Mouse (Mus musculus) A20 (cell line): ENCODE results near the gene Mfsd2b.
A peak's percentile ranks its signal among the peaks of the same experiment; 100 is the strongest.
"Not testable (repeated sequence)": the region's sequence is repeated elsewhere in the genome, so short reads cannot be mapped to it uniquely, and the experiment has no call there.

Experiments used
- DNase-seq: peaks from one replicate; pipeline ENCODE4 v3.0.0-alpha.2; 2011; ENCODE audit warnings: low read depth, low spot score

Mfsd2b gene

DNA sequence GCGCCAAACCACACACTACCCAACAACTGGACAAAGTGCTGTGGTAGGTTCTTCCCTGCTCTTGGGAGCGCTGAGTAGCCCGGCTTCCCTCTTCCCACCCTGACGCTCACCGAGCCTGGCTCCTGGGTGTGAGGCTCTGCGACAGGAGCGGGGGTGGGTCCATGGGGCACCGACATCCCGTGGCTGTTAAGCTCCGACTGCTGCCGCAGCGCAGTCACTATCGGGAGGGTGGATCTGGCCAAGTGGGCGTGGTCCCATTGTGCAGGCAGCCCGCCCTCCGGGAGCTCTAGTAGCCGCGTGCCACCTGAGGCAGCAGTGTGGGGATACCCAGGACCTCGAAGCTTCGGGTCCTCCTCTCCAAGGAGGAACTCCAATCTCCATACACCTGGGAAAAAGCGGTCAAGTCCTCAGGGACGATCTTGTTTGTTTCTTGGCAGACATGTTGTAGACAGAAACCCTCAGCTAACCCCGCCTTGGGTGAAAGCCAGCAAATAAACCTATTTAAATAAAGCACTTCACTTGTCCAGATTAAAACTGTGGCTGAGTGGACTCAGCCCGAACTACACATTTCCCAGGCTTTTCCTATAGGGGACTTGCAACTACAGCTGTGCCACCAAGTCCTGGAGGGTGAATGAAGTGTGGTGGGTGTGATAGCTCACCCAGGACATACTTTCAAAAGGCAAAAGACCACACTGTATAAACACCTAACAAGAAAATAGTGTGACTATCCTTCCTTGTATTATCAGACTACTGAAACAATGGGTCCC is at the start of gene Mfsd2b:
Gene Mfsd2b (minus strand): TSS at position 199 of the 767 bp plus-strand sequence.
- peak; percentile 75 for DNase-seq

DNA sequence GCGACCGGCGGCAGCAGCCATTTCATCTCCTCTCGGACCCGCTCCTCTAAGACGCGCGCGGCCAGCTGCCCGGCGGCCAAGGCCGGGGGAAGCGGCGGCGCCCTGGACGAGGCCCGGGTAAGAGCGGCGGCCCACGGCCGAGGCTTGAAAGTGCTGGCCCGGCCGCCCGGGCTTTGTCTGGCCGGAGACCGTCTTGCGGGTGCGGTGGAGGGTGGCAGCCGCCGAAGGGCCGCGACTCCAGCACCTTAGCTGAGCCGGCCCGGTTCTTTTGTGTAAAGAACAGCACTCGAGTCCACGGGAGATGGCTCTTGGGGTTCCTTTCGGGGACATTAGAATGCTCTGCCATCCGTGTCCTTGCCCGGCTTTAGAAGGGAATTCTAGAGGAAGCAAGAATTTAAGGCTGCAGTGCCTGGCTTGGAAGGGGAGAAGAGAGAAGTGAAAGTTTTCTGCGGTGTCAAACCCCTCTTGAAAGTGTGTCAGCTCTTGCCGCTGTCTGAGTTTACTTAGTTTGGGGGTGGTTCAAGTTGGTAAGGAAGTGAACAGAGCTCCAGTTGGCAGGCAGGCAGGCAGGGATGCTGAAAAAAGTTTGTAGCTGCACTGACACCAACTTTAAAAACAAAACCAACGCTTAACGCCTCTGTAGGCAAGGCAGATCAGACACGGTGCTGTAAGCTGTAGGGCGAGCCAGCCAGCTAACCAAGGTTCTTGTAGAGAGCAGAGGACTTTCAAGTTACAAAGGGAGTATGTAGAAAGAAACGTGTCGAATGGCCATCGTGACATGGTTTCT is 43.8 kb upstream of the Mfsd2b start:
- peak; percentile 90 for DNase-seq

DNA sequence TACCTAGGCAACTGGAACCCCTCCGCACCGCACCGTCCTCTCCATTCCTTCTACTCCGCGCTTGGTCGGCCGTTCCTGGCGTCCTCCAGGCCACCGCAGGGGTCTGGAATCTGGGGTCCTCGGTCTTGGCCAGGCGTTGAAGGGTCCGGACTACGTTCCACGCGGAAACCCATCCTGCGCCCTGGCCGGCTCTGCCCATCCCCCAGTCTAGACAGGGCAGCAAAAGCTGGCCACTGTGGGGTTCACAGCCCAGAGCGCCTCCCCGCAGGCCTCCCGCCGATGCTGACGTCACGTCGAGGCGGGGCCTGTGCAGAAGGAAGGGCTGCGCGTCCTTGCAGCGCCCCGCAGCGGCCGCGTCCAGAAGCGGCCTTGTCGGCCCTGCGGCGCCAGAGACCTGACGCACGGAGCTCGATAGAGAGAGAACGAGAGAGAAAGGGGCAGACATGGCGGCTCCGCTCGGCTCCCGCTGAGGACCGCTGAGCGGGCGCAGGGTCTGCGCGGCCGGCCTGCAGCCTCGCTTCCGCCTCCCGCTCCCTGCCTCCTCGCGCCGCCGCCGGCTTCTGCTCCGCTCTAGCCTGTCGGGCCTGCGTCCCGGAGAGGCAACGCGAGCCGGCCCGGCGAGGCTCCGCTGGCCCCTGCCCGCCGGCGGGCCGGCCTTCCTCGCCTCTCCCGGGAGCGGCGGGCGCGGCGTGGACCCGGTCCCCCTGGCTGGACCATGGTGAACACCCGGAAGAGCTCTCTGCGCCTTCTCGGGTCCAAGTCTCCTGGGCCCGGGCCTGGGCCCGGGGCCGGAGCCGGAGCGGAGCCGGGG is 43.0 kb upstream of the Mfsd2b start, which contains the start of gene Atad2b:
Gene Atad2b (plus strand): TSS at position 360 of the 811 bp plus-strand sequence.
- DNase-seq, result peak; percentile 95

DNA sequence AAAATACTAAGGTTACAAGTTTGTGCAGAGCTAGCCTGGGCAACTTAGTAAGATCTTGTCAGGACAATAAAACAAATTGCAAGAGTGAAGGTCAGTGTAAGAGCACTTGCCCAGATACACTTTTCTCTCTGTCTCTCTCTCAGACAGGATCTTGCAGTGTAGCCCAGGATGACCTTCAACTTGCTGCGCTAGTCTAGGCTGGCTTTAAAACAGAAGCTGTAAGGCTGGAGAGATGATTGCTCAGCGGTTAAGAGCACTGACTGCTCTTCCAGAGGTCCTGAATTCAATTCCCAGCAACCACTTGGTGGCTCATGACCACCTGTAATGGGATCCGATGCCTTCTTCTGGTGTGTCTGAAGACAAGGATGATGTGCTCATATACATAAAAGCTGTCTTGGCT is 40.8 kb upstream of the Mfsd2b start:
- DNase-seq, result no peak

DNA sequence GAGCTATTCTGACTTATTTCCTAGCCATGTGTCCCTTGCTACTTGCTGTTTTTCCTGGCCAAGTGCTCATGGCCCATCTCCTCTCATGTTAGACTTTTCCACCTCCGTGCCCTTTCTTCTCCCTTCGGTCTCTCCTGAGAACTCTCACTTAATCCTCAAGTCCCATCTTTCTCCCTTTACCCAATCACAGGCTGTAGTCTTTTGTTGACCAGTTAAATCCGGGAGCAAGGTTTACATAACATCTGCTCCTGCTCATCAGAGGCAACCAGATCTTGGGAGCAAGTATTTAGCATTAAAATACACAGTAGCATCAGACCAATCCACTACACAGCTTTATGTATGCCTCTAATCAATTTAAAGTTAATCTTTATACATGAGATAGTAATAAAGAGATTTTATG is 40.3 kb upstream of the Mfsd2b start:
- no peak for DNase-seq

DNA sequence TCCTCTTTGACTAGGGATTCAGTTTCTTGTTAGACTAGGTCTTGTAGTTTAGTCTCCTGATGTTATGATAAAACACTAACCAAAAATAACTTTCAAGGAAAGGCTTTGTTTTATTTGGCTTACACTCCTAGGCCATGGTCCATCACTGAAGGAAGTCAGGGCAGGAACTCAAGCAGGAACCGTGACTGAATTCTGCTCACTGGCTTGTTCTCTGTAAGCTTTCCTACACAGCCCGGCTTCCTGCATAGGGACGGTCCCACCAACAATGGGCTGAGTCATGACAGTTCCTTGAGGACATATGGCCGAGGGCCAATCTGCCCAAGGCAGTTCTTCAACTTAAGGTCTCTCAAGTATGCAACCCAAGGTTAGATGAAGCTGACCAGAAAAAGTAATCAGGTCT is 37.6 kb upstream of the Mfsd2b start:
- DNase-seq, result no peak

DNA sequence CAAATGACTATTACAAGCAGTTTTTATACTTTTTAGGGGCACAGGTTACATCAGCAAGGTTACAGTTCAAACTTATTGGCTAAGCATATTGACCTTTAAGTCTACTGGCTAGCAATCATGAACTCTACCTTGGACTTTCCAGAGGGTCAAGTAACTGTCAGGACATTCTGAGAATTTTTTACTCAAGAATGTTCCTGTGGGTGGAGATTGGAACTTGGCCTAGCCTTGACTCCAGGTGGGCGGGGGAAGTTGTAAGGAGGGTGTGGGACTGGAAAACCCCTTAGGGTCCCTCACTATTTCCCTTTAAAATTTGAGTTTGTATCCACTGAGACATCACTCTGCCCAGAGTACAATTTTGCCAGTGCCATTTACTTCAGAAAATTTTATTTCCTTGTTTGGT is 36.3 kb upstream of the Mfsd2b start:
- not testable (repeated sequence) for DNase-seq

DNA sequence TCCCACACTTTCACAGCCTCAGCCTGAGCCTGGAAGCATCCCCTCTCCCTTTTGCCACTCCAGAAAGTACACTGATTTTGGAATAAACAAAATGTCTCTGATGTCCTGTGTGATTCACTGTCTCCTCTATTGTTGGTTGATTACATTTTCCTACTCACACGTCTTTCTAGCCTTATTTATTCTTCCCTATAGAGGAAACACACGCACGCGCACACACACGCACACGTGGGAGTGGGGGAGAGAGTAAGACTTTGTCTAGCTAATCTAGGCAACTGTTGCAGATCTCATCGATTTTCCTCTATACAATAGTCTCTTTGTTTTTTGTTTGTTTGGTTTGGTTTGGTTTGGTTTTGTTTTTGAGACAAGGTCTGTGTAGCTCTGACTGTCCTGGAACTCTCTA is 34.2 kb upstream of the Mfsd2b start:
- DNase-seq, result peak; percentile 35

DNA sequence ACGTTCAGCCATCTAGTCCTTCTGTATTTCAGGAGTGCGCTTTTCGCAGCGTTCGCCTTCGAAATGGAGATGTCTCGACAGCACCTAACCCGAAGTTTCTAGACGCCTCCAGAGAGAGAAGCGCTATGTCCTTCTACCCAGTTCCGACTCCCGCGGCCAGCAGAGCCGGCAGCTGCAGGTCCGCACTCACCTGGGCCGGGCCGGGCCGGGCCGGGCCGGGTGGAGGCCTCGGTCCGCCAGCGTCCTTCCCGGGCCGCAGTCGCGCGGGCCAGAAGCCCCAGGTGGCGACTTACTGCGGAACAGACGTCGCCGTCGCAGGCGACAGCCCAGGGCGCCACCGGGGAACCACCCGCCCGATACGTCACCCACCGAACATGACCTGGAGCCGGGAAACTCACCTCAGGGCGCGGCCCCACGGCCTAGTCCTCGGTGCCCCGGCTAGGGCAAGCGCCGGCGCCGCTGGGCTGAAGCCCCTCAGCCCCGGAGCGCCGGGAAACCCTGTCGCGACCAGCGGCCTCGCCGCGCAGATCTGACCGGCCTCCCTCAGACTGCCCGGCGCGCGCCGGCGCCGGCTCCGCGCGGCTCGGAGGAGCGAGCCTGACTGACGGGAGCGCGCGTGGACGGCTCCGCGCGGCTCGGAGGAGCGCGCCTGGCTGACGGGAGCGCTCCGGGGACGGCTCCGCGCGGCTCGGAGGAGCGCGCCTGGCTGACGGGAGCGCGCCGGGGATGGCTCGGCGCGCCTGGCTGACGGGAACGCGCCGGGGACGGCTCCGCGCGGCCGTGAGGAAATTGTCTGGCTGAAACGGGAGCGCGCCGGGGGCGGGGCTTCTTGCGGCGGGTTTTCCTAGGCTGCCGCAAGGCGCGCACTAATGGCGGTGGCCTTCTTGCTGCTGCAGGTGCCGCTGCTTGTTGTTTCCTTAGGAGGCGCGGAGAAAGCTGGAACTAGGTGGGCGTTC is 33.1 kb upstream of the Mfsd2b start, which contains the start of gene Ubxn2a:
Gene Ubxn2a (minus strand): TSS at position 755 of the 956 bp plus-strand sequence.
- DNase-seq, result peak; percentile 95

DNA sequence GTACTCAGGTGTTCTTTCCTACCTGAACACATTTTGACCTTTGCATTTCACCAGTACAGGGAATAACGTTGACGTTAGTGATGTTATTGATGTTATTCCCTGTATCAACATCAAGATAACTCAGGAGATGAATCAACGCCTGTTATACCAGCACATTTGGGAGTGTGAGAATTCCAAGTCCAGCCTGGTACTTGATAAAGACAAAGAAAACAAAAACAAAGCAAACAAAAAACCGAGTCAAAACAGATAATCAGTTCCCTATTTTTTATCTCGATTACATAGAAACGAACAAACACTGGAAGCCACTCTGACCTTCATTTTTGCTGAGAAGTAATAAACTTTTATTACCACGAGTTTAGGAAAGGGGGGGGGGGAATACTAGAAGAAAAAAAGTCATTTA is 32.3 kb upstream of the Mfsd2b start:
- no peak for DNase-seq

DNA sequence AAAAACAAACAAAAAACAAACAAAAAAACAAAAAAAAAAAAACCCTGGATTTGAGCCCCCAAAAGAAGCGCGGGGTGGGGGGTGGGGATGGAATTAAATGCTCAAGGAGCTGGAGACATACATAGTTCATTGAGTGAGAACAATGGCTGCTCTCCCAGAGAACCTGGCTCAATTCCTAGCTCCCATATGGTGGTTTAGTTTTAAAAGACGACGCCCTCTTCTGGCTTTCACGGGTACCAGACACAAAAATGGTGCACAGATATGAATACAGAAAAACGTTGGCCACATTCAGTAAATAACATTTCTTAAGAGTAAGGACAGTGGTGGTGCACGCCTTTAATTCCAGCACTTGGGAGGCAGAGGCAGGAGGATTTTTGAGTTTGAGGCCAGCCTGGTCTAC is 31.8 kb upstream of the Mfsd2b start:
- no peak for DNase-seq

DNA sequence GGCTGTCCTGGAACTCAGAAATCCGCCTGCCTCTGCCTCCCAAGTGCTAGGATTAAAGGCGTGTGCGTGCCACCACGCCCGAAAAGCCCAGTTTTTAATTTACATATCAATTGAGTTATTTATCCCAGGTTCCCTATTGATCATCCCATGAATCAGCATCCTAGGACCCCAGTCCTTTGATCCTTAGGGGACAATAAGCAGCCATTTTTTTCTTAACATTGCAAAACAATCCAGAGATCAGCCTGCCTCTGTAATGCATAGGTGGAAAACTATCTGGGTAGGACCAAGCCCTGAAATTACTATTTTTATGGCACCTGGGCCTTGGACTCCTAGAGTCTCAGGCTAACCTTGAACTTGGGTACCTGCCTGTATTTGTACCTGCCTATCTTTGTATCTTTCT is 23.9 kb upstream of the Mfsd2b start:
- no peak for DNase-seq

DNA sequence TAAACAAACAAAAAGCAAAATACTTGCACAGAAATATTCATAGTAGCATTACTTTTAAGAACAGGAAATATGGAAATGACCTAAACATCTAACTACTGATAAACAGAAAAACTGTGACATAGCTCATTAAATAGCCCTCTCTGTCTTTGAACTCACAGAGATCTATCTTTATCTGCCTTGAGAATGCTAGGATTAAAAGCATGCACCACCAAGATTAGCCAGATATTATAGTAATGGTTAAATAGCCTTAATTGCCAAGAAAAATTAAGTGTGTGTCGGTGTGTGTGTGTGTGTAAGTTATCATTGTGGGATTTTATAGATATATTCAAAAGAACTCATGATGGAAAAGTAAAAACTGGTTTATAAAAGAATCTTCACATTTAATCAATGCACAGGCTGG is 15.7 kb upstream of the Mfsd2b start:
- DNase-seq, result no peak

DNA sequence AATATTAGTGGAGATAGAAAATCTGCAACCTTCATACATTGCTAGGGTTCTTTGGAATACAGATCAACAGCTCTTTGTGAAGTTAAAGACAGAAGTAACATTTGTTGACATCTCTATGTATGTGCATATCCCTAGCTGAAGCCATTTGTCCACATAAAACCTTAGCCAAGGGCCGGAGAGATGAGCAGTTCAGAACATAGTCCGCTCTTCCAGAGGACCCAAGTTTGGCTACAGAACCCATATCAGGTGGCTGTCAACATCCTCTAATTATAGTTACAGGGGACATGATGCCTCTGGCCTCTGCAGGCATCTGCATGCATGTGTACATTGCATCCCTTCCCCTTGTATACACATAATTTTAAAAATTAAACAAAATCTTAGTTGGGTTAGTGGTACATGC is 15.1 kb upstream of the Mfsd2b start:
- DNase-seq, result no peak

DNA sequence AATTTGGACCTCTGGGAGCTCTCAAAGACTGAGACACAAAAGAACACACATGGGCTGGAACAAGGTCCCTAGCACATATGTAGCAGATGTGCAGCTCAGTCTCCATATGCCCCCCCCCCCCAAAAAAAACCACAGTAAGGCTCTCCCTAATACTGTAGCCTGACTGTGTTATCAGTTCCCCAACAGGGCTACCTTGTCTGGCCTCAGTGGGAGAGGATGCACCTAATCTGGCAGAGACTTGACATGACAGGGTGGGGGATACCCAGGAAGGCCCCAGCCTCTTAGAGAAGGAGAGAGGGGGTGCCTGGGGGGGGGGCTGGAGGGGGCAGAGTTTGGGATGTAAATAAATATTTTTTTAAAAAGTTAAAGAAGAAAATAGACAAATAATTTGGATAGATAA is 14.6 kb upstream of the Mfsd2b start:
- no peak for DNase-seq

DNA sequence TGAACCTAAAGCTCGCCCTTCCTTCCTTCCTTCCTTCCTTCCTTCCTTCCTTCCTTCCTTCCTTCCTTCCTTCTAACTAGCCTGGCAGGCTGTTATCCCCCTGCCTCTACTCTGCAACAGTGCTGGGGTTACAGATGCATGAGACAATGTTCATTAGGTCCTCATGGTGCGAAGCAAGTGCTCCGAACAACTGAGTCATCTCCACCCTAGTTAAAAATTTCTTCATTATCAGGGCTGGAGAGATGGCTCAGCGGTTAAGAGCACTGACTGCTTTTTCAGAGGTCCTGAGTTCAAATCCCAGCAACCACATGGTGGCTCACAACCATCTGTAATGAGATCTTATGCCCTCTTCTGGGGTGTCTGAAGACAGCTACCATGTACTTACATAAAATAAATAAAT is 12.4 kb upstream of the Mfsd2b start:
- DNase-seq, result not testable (repeated sequence)

DNA sequence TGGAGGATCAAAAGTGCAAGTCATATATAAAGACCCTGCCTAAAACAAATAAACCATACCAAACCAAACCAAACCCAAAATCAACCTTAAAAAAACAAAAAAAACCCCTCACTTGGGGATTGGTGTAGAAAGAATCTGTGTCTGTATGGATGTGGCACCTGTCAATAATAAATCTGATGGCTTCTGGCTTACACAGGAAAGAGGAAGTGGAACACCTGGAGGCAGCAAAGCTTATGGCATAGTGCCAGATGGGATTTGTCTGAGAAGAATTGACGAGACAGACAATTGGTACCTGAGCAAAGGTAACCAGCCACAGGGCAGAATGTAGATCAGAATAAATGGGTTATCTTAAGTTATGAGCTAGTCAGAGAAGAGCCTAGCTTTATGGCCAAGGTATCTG is 10.9 kb upstream of the Mfsd2b start:
- DNase-seq, result peak; percentile 49

DNA sequence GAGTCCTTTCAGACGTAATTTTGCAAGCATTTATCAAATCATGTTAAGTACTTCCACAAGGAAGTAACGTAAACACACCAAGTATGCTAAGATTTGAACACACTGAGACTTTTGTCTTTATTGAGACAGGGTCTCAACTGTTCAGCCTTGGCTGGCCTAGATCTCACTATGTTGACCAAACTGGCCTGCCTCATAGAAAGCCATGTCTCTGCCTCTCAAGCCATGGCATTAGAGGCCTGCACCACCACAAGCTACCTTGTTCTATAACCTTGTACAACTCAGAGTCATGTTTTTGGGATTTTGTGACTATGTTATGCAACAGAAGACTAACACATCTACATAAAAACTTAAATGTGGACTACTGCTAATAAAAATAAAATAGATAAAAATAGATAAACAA is 7.9 kb upstream of the Mfsd2b start:
- no peak for DNase-seq

DNA sequence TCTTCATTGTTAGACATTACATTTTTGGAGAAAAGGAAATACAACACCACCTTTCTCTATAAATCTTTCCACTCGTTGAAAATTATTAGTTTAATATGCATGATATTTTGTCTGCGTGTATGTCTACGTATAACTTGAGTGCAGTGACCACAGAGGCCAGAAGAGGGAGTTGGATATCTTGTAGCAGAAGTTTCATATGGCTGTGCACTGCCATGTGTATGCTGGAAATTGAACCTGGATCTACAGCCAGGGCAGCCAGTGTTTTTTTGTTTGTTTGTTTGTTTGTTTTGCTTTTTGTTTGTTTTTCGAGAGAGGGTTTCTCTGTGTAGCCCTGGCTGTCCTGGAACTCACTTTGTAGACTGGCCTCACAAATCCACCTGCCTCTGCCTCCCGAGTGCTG is 4.9 kb upstream of the Mfsd2b start:
- peak; percentile 31 for DNase-seq

DNA sequence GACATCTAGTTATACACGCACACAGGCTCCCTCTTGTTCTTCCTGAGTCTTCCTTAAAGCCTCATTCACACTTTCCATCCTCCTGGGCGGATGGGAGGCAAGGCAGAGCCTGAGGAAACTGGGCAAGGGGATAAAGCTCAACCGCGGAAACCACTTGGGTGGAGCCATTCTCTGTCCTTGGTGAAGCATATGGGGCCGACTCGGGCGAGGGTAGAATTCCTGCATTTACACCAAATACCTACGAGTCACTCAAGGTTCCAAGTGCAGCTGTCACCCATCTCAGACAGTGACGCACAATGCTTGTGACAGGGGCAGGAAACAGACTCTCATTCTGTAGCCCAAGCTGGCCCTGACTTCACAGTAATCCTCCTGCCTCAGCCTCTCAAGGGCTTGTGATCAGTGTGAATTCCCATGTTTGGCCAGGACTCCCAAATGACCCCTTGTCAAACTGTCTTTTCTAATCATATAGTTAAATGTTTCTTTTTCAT is 4.2 kb upstream of the Mfsd2b start:
- DNase-seq, result no peak

DNA sequence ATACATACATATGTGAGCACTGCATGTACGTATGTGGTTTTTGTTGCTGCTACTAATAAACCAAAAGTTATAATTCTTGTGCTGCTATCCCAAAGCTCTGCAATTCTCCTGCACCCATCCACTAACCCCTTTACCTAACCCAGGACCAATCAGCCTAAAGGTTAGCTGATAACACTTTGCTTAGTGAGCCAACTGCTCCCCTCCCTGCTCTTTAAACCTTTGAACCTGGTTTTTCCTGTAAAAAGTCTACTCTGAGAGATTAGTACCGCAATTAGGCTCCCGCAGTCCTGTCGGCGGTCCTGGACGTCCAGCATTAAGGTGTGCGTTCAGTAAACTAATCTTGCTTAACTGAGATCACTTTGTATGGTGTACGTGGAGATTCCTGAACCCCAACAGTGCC is 1.5 kb upstream of the Mfsd2b start:
- DNase-seq, result no peak
